Mouse (Mus musculus) kidney, adult 2 months (tissue): ENCODE results near the gene Txndc11.

Source experiments
- CTCF ChIP-seq: fragments of 200-500 bp; conservative IDR thresholded peaks from 2 replicates; pipeline ENCODE4 v1.5.1; 2011; ENCODE audit warnings: low read depth, mild to moderate bottlenecking, control low read depth, low read length, moderate library complexity, mixed read lengths; ENCODE audit not compliant: insufficient read depth, insufficient read length
- POLR2A ChIP-seq: fragments of 200-500 bp; IDR thresholded peaks from one replicate; pipeline ENCODE4 v1.6.1; 2011; ENCODE audit warnings: low read depth, low read length, control low read depth

GRCm38 (mm10) chr16:11064742-11065141, 69.7 kb downstream of the Txndc11 start:
- TF ChIP-seq POLR2A (no peak), CTCF (no peak)
